Mouse (Mus musculus) midbrain, postnatal 0 days (tissue): ENCODE measurements at regions not wholly inside any gene's neighbourhood (a gene's known extent, or its start where the extent isn't known, plus 50 kb on each side); places are given as distances from the start of the nearest gene placed in this dataset.
"Not testable (repeated sequence)": the region's sequence is repeated elsewhere in the genome, so short reads cannot be mapped to it uniquely, and the experiment has no call there.

Experiments
- ATAC-seq: fragments of 200-750 bp; cut with Nextera tagmentation; 2 replicates; pipeline ENCODE4 v1.8.0; 2017; ENCODE audit warnings: moderate number of reproducible peaks, mild to moderate bottlenecking, moderate TSS enrichment, moderate library complexity; ENCODE audit not compliant: low FRiP score
- DNase-seq: peaks from one replicate; pipeline ENCODE4 v3.0.0-alpha.2; 2015; ENCODE audit warnings: low spot score
- H3K27ac ChIP-seq: fragments of 300-500 bp; sonication (generic); 2 replicates; pipeline ENCODE4 v1.5.1; 2014; ENCODE audit warnings: low read depth, mild to moderate bottlenecking, low read length, mixed read lengths
- H3K27me3 ChIP-seq: fragments of 300-500 bp; sonication (generic); 2 replicates; pipeline ENCODE4 v1.6.1; 2014; ENCODE audit warnings: low read length, control low read depth, mixed read lengths; ENCODE audit not compliant: insufficient read depth
- H3K36me3 ChIP-seq: fragments of 300-500 bp; sonication (generic); 2 replicates; pipeline ENCODE4 v1.6.1; 2014; ENCODE audit warnings: low read length, control low read depth, mixed read lengths; ENCODE audit not compliant: insufficient read depth
- H3K4me1 ChIP-seq: fragments of 300-500 bp; sonication (generic); 2 replicates; pipeline ENCODE4 v1.6.1; 2014; ENCODE audit warnings: mild to moderate bottlenecking, control low read depth, antibody characterized with exemption, low read length, mixed read lengths; ENCODE audit not compliant: insufficient read depth
- H3K4me2 ChIP-seq: fragments of 300-500 bp; sonication (generic); 2 replicates; pipeline ENCODE4 v1.6.1; 2014; ENCODE audit warnings: low read depth, mild to moderate bottlenecking, low read length, mixed read lengths; ENCODE audit not compliant: poor library complexity, severe bottlenecking
- H3K4me3 ChIP-seq: fragments of 300-500 bp; sonication (generic); 2 replicates; pipeline ENCODE4 v1.5.1; 2014; ENCODE audit warnings: low read depth, mild to moderate bottlenecking, low read length, moderate library complexity
- H3K9ac ChIP-seq: fragments of 300-500 bp; sonication (generic); replicated peaks from 2 replicates; pipeline ENCODE4 v1.6.1; 2014; ENCODE audit warnings: mild to moderate bottlenecking, low read length, moderate library complexity, mixed read lengths; ENCODE audit not compliant: poor library complexity, severe bottlenecking
- H3K9me3 ChIP-seq: fragments of 300-500 bp; sonication (generic); 2 replicates; pipeline ENCODE4 v1.6.1; 2016; ENCODE audit warnings: low read length, control low read depth
- CTCF ChIP-seq: IDR thresholded peaks from 2 replicates; pipeline ENCODE4 v1.5.1; 2016; ENCODE audit warnings: antibody characterized with exemption, mild to moderate bottlenecking
- WGBS: fragments of 180-500 bp; shearing (Covaris S2); extraction: QIAGEN DNeasy Blood & Tissue Kit; methylation state at CpG from one replicate; pipeline ENCODE4 v1.1.7; 2014; 5-methylcytosine and 5-hydroxymethylcytosine counted together

- no peak overlapping the region for H3K9ac ChIP-seq
- H3K4me2 ChIP-seq = no peak overlapping the region
Observed at GRCm38 (mm10) chr4:38334529-38335149, 1115.5 kb upstream of the 1700009N14Rik start.

DNA sequence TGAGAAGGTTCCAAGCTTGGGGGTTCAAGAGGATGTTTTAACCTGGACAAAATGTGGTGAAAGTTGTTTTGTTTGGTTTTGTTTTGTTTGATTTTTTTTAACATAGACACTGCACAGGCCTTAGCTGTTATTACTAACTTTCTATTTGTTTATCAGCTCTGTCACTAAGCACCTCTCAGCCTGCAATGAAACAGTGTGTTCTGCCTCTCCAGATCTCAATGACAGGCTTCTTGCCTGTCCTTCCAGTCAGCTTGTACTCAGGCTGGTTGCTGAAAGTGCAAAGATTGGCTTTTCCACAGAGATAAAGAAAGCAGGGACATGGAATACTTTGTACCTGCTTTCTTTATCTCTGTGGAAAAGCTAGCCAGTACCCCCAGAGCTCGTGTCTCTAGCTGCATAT, 1114.9 kb upstream of the 1700009N14Rik start:
- H3K9ac ChIP-seq = no peak overlapping the region
- no peaks in the 10 kb centered on the region for H3K27me3 ChIP-seq
- TF ChIP-seq CTCF = no peak
- no peak overlapping the region for H3K4me3 ChIP-seq
- 52% methylated on average over 1 of the region's 1 CpGs for WGBS
- DNase-seq = no peak
- no peaks in the 10 kb centered on the region for H3K9me3 ChIP-seq
- no peaks in the 10 kb centered on the region for H3K4me1 ChIP-seq
- no peaks in the 10 kb centered on the region for H3K36me3 ChIP-seq
- H3K27ac ChIP-seq = no peak overlapping the region
- no peak overlapping the region for H3K4me2 ChIP-seq
- no peak for ATAC-seq

More at GRCm38 (mm10) chr4:38334529-38335149, 1115.5 kb upstream of the 1700009N14Rik start:
- Histone ChIP-seq H3K27ac (no peak overlapping the region), H3K9me3 (no peaks in the 10 kb centered on the region), H3K36me3 (no peaks in the 10 kb centered on the region), H3K27me3 (no peaks in the 10 kb centered on the region), H3K4me1 (no peaks in the 10 kb centered on the region), H3K4me3 (no peak overlapping the region)
- WGBS = 90% methylated on average over 3 of the region's 3 CpGs
- TF ChIP-seq CTCF = no peak
- no peak for ATAC-seq
- no peak for DNase-seq

GRCm38 (mm10) chr4:38371047-38371446, 1079.0 kb upstream of the 1700009N14Rik start:
- Histone ChIP-seq H3K4me2 (no peak overlapping the region), H3K27me3 (no peaks in the 10 kb centered on the region), H3K4me3 (no peak overlapping the region), H3K9me3 (no peaks in the 10 kb centered on the region), H3K36me3 (no peaks in the 10 kb centered on the region), H3K27ac (no peak overlapping the region), H3K9ac (no peak overlapping the region), H3K4me1 (no peaks in the 10 kb centered on the region)
- no peak for TF ChIP-seq CTCF
- WGBS = 19% methylated on average over 1 of the region's 1 CpGs
- ATAC-seq (no peak), DNase-seq (no peak)

- no peak overlapping the region for H3K27ac ChIP-seq
- H3K4me1 ChIP-seq = no peaks in the 10 kb centered on the region
- no peaks in the 10 kb centered on the region for H3K27me3 ChIP-seq
- no peaks in the 10 kb centered on the region for H3K9me3 ChIP-seq
- TF ChIP-seq CTCF = no peak
- no peak for DNase-seq
- no peaks in the 10 kb centered on the region for H3K36me3 ChIP-seq
- H3K9ac ChIP-seq = no peak overlapping the region
- ATAC-seq = no peak
- no peak overlapping the region for H3K4me2 ChIP-seq
- no peak overlapping the region for H3K4me3 ChIP-seq
- 80% methylated on average over 3 of the region's 3 CpGs for WGBS
Observed at GRCm38 (mm10) chr4:38381916-38382315, 1068.2 kb upstream of the 1700009N14Rik start.

GRCm38 (mm10) chr4:38396635-38397034, 1053.5 kb upstream of the 1700009N14Rik start:
- H3K4me1 ChIP-seq = no peaks in the 10 kb centered on the region
- no peak overlapping the region for H3K4me2 ChIP-seq
- H3K36me3 ChIP-seq = no peaks in the 10 kb centered on the region
- DNase-seq (no peak), ATAC-seq (no peak)
- H3K27me3 ChIP-seq = no peaks in the 10 kb centered on the region
- no peak overlapping the region for H3K9ac ChIP-seq
- no peak for TF ChIP-seq CTCF
- H3K27ac ChIP-seq = no peak overlapping the region
- H3K9me3 ChIP-seq = no peaks in the 10 kb centered on the region
- no peak overlapping the region for H3K4me3 ChIP-seq

DNA sequence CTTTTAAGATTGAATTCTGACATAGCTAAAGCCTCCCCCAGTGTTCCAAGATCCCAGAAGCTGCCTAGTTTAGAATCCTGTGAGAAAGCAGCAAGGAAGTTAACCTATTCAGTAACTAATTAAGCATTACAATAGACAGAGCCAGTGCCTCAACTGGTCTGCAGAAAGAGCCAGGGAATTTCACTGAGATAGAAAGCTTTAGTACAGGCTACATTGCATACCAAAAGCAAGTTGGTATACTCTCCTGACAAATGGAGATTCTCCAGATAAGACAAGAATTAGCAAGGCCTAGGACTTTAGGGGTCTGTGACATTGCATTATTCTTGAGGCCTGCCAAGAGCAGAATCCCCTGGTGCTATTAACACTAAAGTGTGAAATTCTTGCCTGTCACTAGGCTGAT, 1014.8 kb upstream of the 1700009N14Rik start:
- not testable (repeated sequence) for H3K9me3 ChIP-seq, H3K9ac ChIP-seq, H3K27ac ChIP-seq, ATAC-seq, H3K4me3 ChIP-seq, H3K4me1 ChIP-seq, DNase-seq, H3K27me3 ChIP-seq, H3K36me3 ChIP-seq, H3K4me2 ChIP-seq
